Mouse (Mus musculus): ENCODE data around the gene Pter. TPM values are rescaled to one million over a fixed set of nuclear protein-coding genes. Genes with fewer than 3 reads are reported as not detected.

Pter gene
- polyA plus RNA-seq (2014; fragmentation: Nextera tagmentation; extraction: Ambion mirVana) = 25.2 and 30.7 TPM in 2 replicates

DNA sequence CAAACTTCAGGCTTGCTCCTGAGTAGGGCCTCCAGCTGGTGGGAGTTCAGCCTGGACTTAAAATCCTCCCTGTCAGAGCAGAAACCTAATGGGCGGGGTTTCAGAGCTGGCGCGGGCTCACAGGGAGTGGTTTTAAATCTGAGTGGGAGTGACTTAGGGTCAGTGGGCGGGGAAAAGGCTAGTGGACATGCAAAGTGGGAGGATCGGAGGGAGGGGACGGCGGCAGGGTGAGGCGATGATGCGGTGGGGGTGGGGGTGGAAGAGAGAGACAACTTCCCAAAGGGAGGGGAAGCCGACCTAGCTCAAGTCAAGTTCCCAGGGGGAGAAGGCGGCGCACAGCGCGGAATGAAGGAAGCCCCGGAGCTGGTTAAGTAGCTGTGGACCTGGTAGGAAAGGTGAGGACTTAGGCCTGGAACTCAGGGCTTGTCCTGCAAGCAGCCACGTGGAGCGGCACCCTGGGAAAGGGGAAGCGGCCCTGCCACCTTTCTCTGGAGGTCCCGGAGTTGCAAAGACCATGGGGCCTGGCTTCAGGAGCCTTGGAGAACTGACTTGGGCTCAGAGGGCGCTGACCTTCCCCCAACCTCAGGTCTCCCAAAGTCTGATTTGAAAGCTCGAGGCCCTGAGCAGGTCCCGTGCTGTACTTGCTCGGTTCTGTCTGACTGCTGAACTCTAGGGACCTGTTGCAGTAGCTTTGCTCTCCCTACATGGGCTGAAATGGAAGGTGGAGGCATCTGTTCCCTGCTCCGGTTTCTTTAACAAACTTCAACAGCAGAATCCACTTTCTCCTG lies at the start of gene Pter:
Gene Pter (plus strand): TSS at position 238 of the 788 bp plus-strand sequence.
- Histone ChIP-seq H3K27ac (ENCODE audit: low read depth, low read length) (peak within 1 kb of the TSS; percentile 55; the same call in 1 of the 2 replicates), H3K27me3 (ENCODE audit: control insufficient read depth, insufficient read depth, low read length) (no peaks in the 10 kb centered on the region), H3K36me3 (ENCODE audit: control insufficient read depth, insufficient read depth, low read length) (no peaks in the 10 kb centered on the region), H3K4me3 (ENCODE audit: low read length) (peak within 1 kb of the TSS; percentile 63), H3K9me3 (ENCODE audit: control insufficient read depth, low read length) (no peaks in the 10 kb centered on the region), H3K4me2 (replicated peaks; ENCODE audit: low read depth, low read length) (peak within 1 kb of the TSS; percentile 75), H3K9ac (ENCODE audit: low read depth, low read length) (peak within 1 kb of the TSS; percentile 68), H3K4me1 (ENCODE audit: control insufficient read depth, insufficient read depth, low read length) (no peaks in the 10 kb centered on the region)
- under 1% methylated on average over 24 of the region's 24 CpGs for WGBS
- ATAC-seq (ENCODE audit: low FRiP score, low TSS enrichment) = peak; percentile 99

DNA sequence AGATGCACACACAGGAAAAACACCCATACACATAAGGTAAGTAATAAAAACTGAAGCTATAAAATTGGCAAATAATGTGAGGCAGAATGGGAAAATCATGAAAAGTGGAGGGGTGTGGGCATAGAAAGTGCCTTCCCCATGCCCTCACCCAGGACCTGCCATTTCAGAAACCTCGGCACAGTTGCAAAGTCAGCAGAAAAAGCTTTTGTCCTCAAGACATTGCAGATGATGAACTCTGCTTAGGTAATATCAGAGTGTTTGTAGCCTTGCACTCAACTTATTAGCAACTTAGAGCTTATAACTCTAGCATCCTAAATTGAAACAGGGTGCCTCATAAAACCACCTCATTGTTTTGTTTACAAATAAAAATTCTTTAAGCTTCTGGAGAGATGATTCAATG lies 49.6 kb upstream of the Pter start:
- H3K27me3 ChIP-seq (ENCODE audit: control insufficient read depth, insufficient read depth, low read length) = no peaks in the 10 kb centered on the region
- H3K4me1 ChIP-seq (ENCODE audit: control insufficient read depth, insufficient read depth, low read length) = no peaks in the 10 kb centered on the region
- no peak overlapping the region for H3K4me2 ChIP-seq (replicated peaks; ENCODE audit: low read depth, low read length)
- ATAC-seq (ENCODE audit: low FRiP score, low TSS enrichment) = no peak
- no peak overlapping the region for H3K27ac ChIP-seq (ENCODE audit: low read depth, low read length)
- H3K9ac ChIP-seq (ENCODE audit: low read depth, low read length) = no peak overlapping the region
- no peaks in the 10 kb centered on the region for H3K9me3 ChIP-seq (ENCODE audit: control insufficient read depth, low read length)
- 54% methylated on average over 1 of the region's 1 CpGs for WGBS
- no peak overlapping the region for H3K4me3 ChIP-seq (ENCODE audit: low read length)
- no peaks in the 10 kb centered on the region for H3K36me3 ChIP-seq (ENCODE audit: control insufficient read depth, insufficient read depth, low read length)

DNA sequence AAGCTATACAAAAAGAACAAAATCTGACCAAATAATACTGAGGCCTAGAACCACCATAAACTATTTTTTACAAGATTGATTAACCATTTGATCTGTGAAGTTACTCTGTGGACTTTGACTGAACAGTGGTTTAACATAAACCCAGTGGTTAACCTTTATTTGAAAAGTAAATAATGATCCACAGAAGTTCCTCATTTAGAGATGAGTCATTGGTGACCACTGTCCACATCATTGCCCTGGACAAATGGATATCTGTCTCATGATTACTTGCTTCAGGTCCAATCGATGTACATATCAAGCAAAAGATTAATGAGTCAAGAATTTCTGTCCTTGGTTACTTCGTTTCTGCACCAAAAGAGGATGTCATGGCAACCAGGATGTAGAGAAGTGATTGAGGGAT lies 44.3 kb upstream of the Pter start:
- WGBS = 69% methylated on average over 2 of the region's 2 CpGs

DNA sequence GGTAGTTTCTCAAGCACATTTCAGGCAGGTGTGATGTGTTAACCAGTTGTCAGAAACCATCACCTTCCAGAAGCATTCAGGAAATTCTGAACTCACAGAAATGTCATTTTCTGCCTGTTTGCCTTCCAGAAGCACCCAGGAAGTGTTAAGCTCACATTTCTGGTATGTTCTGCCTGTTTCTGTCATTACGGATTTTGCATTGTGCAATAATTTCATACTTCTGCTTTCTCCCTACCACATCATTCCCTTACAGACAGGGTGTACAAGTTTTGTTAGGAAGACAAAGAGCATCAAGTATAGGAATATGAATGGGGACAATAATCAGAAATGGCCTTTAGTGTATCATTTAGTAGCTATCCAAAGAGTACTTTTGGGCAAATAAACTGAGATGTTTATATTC lies 42.8 kb upstream of the Pter start:
- no peak overlapping the region for H3K4me2 ChIP-seq (replicated peaks; ENCODE audit: low read depth, low read length)
- ATAC-seq (ENCODE audit: low FRiP score, low TSS enrichment) = no peak
- H3K9ac ChIP-seq (ENCODE audit: low read depth, low read length) = no peak overlapping the region
- H3K27me3 ChIP-seq (ENCODE audit: control insufficient read depth, insufficient read depth, low read length) = no peaks in the 10 kb centered on the region
- H3K4me3 ChIP-seq (ENCODE audit: low read length) = no peak overlapping the region
- H3K9me3 ChIP-seq (ENCODE audit: control insufficient read depth, low read length) = no peaks in the 10 kb centered on the region
- 95% methylated on average over 1 of the region's 1 CpGs for WGBS
- H3K27ac ChIP-seq (ENCODE audit: low read depth, low read length) = no peak overlapping the region
- no peaks in the 10 kb centered on the region for H3K36me3 ChIP-seq (ENCODE audit: control insufficient read depth, insufficient read depth, low read length)
- H3K4me1 ChIP-seq (ENCODE audit: control insufficient read depth, insufficient read depth, low read length) = no peaks in the 10 kb centered on the region

More for the DNA sequence above, 44.3 kb upstream of the Pter start:
- H3K9me3 ChIP-seq (ENCODE audit: control insufficient read depth, low read length) = no peaks in the 10 kb centered on the region
- no peak overlapping the region for H3K9ac ChIP-seq (ENCODE audit: low read depth, low read length)
- no peaks in the 10 kb centered on the region for H3K36me3 ChIP-seq (ENCODE audit: control insufficient read depth, insufficient read depth, low read length)
- no peak overlapping the region for H3K4me3 ChIP-seq (ENCODE audit: low read length)
- no peak overlapping the region for H3K4me2 ChIP-seq (replicated peaks; ENCODE audit: low read depth, low read length)
- H3K27ac ChIP-seq (ENCODE audit: low read depth, low read length) = no peak overlapping the region
- H3K27me3 ChIP-seq (ENCODE audit: control insufficient read depth, insufficient read depth, low read length) = no peaks in the 10 kb centered on the region
- no peaks in the 10 kb centered on the region for H3K4me1 ChIP-seq (ENCODE audit: control insufficient read depth, insufficient read depth, low read length)
- no peak for ATAC-seq (ENCODE audit: low FRiP score, low TSS enrichment)

DNA sequence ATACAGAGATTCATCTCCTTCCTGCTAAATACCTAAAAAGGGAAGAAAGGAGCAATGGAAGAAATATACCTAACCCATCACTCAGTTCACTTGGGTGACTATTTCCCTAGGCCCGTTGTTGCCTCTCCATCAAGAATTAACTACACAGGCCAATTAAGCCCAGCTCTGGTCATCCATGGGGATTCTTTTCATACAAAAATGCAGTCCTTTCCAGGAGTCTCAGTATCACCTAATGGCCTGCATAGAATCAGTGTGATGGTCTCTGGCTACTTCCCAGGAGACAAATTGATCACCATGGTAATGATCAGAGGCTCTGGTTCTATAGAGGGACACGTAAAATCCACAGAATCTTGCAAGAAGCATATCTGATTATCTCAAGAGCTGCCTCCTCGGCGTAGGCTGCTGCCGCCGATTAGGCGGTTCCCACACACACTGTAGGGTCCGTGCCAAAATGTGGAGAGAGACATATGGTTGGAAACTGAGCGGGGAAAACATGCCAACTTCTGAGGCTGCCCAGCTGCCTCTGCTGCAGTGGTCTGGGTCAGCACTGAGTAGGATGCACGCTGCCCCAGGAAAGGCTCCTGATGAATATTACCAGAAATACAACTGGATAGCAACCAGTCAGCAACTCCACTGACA lies 40.4 kb upstream of the Pter start:
- H3K4me2 ChIP-seq (replicated peaks; ENCODE audit: low read depth, low read length) = no peak overlapping the region
- no peaks in the 10 kb centered on the region for H3K27me3 ChIP-seq (ENCODE audit: control insufficient read depth, insufficient read depth, low read length)
- no peak overlapping the region for H3K27ac ChIP-seq (ENCODE audit: low read depth, low read length)
- H3K4me1 ChIP-seq (ENCODE audit: control insufficient read depth, insufficient read depth, low read length) = no peaks in the 10 kb centered on the region
- WGBS = 84% methylated on average over 10 of the region's 10 CpGs
- H3K36me3 ChIP-seq (ENCODE audit: control insufficient read depth, insufficient read depth, low read length) = no peaks in the 10 kb centered on the region
- no peak for ATAC-seq (ENCODE audit: low FRiP score, low TSS enrichment)
- H3K9ac ChIP-seq (ENCODE audit: low read depth, low read length) = no peak overlapping the region
- H3K9me3 ChIP-seq (ENCODE audit: control insufficient read depth, low read length) = no peaks in the 10 kb centered on the region
- no peak overlapping the region for H3K4me3 ChIP-seq (ENCODE audit: low read length)

DNA sequence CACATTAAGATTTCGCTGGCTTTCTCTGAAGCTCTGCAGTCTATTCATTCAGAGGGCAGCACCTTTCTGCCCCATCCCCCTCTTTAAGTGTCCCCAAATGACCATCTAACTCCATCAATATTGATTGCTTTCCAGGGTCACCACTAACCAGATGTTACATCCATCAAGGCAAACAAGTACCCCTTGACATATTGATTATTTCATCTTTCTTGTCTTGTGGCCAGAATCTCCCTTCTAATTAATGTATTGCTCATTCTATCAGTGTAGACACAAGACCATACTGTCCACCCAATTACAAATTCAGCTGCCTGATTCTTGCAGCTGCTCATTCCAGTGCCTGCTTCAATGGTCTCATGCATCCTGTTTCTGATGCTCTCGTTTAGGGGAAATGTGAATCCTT lies 36.8 kb upstream of the Pter start:
- Histone ChIP-seq H3K4me3 (ENCODE audit: low read length) (no peak overlapping the region), H3K4me1 (ENCODE audit: control insufficient read depth, insufficient read depth, low read length) (no peaks in the 10 kb centered on the region), H3K4me2 (replicated peaks; ENCODE audit: low read depth, low read length) (no peak overlapping the region), H3K27me3 (ENCODE audit: control insufficient read depth, insufficient read depth, low read length) (no peaks in the 10 kb centered on the region), H3K36me3 (ENCODE audit: control insufficient read depth, insufficient read depth, low read length) (no peaks in the 10 kb centered on the region), H3K9me3 (ENCODE audit: control insufficient read depth, low read length) (no peaks in the 10 kb centered on the region), H3K27ac (ENCODE audit: low read depth, low read length) (no peak overlapping the region), H3K9ac (ENCODE audit: low read depth, low read length) (no peak overlapping the region)
- ATAC-seq (ENCODE audit: low FRiP score, low TSS enrichment) = no peak
- WGBS = 52% methylated on average over 2 of the region's 2 CpGs

DNA sequence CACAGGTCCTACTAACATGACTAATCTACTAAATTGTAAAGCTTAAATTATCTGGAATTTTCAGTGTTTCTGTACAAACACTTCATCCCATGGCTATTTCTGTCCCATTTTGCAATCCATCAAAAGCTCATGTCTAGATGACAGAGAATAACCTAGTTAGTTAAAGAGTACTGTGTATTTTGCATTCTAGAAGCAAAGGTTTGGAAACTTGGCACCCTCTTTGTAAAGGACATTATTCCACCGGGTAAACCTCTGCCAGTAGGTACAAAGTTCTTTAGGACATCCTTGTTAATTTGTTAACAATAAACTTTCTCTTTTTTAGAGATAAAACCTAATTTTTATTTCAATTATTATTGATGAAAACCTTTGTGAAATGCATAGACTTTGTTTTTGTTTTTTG lies 18.1 kb upstream of the Pter start:
- no peak overlapping the region for H3K4me3 ChIP-seq (ENCODE audit: low read length)
- ATAC-seq (ENCODE audit: low FRiP score, low TSS enrichment) = no peak
- H3K27me3 ChIP-seq (ENCODE audit: control insufficient read depth, insufficient read depth, low read length) = no peaks in the 10 kb centered on the region

DNA sequence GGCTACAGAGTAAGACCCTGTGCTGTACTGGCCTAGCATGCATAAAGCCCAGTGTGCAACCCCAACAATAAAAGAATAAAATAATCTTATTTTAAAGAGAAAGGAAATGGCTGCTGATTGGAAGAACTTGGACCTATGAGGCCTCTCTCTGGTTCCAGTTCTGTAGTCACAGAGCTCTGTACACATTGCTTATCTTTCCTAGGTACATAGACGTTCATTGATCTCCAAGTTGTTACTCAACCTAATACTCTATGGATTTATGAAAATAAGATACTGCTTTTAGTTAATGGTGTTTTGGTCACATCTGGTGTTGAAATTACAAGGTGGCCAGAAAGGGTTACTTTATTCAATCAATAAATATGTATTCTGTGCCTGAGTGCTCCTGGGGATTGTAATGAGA lies 1.8 kb downstream of the Pter start:
- Histone ChIP-seq H3K4me1 (ENCODE audit: control insufficient read depth, insufficient read depth, low read length) (no peaks in the 10 kb centered on the region), H3K27ac (ENCODE audit: low read depth, low read length) (no peak overlapping the region), H3K27me3 (ENCODE audit: control insufficient read depth, insufficient read depth, low read length) (no peaks in the 10 kb centered on the region), H3K36me3 (ENCODE audit: control insufficient read depth, insufficient read depth, low read length) (no peaks in the 10 kb centered on the region), H3K4me2 (replicated peaks; ENCODE audit: low read depth, low read length) (no peak overlapping the region), H3K9ac (ENCODE audit: low read depth, low read length) (no peak overlapping the region), H3K4me3 (ENCODE audit: low read length) (no peak overlapping the region), H3K9me3 (ENCODE audit: control insufficient read depth, low read length) (no peaks in the 10 kb centered on the region)
- WGBS = 86% methylated on average over 1 of the region's 1 CpGs
- no peak for ATAC-seq (ENCODE audit: low FRiP score, low TSS enrichment)

More for the DNA sequence above, 18.1 kb upstream of the Pter start:
- WGBS = 89% methylated on average over 1 of the region's 1 CpGs
- Histone ChIP-seq H3K27ac (ENCODE audit: low read depth, low read length) (no peak overlapping the region), H3K4me1 (ENCODE audit: control insufficient read depth, insufficient read depth, low read length) (no peaks in the 10 kb centered on the region), H3K9me3 (ENCODE audit: control insufficient read depth, low read length) (no peaks in the 10 kb centered on the region), H3K4me2 (replicated peaks; ENCODE audit: low read depth, low read length) (no peak overlapping the region), H3K9ac (ENCODE audit: low read depth, low read length) (no peak overlapping the region), H3K36me3 (ENCODE audit: control insufficient read depth, insufficient read depth, low read length) (no peaks in the 10 kb centered on the region)

DNA sequence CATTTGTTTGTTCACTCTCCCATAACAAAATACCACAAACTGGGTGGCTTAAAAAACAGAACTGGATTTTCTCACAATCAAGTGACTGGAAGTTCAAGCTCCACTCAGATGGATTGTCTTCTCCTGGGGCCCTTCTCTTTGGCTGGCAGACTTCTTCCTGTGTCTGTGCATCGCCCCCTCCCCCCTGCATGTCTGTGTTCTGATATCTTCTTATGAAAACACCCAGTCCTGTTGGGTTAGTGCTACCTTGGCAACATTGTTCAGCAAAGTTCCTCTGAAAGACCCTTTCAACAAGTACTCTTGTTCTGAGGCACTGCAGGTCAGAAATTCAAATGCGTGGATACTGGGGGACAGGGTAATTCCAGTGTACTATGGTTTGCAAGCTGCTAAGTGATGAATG lies 6.5 kb downstream of the Pter start:
- no peak overlapping the region for H3K4me3 ChIP-seq (ENCODE audit: low read length)
- H3K27ac ChIP-seq (ENCODE audit: low read depth, low read length) = no peak overlapping the region
- H3K27me3 ChIP-seq (ENCODE audit: control insufficient read depth, insufficient read depth, low read length) = no peaks in the 10 kb centered on the region
- no peak overlapping the region for H3K4me2 ChIP-seq (replicated peaks; ENCODE audit: low read depth, low read length)
- no peaks in the 10 kb centered on the region for H3K4me1 ChIP-seq (ENCODE audit: control insufficient read depth, insufficient read depth, low read length)
- H3K9me3 ChIP-seq (ENCODE audit: control insufficient read depth, low read length) = no peaks in the 10 kb centered on the region
- H3K36me3 ChIP-seq (ENCODE audit: control insufficient read depth, insufficient read depth, low read length) = no peaks in the 10 kb centered on the region
- no peak overlapping the region for H3K9ac ChIP-seq (ENCODE audit: low read depth, low read length)
- no peak for ATAC-seq (ENCODE audit: low FRiP score, low TSS enrichment)
- 92% methylated on average over 2 of the region's 2 CpGs for WGBS
